Mouse (Mus musculus) erythroblast, embryonic 14.5 days (primary cell): Measurements from ENCODE around the gene Osgin1. TPM values are rescaled to one million over a fixed set of nuclear protein-coding genes. Genes with fewer than 3 reads are reported as not detected.

ENCODE experiments used
- H3K27me3 ChIP-seq: 2 replicates; pipeline ENCODE4 v1.6.1; 2012; ENCODE audit warnings: inconsistent platforms; ENCODE audit not compliant: control insufficient read depth
- H3K36me3 ChIP-seq: 2 replicates; pipeline ENCODE4 v1.6.1; 2012; ENCODE audit warnings: mild to moderate bottlenecking, inconsistent platforms; ENCODE audit not compliant: control insufficient read depth
- H3K4me1 ChIP-seq: 2 replicates; pipeline ENCODE4 v1.6.1; 2012; ENCODE audit warnings: inconsistent platforms; ENCODE audit not compliant: control insufficient read depth
- H3K4me3 ChIP-seq: replicated peaks from 2 replicates; pipeline ENCODE3; 2012; ENCODE audit warnings: moderate library complexity, mild to moderate bottlenecking, inconsistent platforms
- H3K9me3 ChIP-seq: 2 replicates; pipeline ENCODE4 v1.6.1; 2012; ENCODE audit warnings: low read length, inconsistent platforms, mixed read lengths; ENCODE audit not compliant: control insufficient read depth
- GATA1 ChIP-seq: IDR thresholded peaks from 2 replicates; pipeline ENCODE4 v1.6.1; 2012; ENCODE audit warnings: low read length, inconsistent platforms, mixed read lengths
- TAL1 ChIP-seq: IDR thresholded peaks from 3 replicates; pipeline ENCODE4 v1.6.1; 2012; ENCODE audit warnings: low read length, inconsistent platforms, mixed read lengths
- polyA plus RNA-seq: library from polyadenylated mRNA; stranded (reverse); fragments of >175 nt; gene quantifications from 2 replicates; pipeline ENCODE4 v1.2.3, GENCODE M21; 2012

Gene Osgin1
- polyA plus RNA-seq = 0.17 and 0.30 TPM in 2 replicates

DNA sequence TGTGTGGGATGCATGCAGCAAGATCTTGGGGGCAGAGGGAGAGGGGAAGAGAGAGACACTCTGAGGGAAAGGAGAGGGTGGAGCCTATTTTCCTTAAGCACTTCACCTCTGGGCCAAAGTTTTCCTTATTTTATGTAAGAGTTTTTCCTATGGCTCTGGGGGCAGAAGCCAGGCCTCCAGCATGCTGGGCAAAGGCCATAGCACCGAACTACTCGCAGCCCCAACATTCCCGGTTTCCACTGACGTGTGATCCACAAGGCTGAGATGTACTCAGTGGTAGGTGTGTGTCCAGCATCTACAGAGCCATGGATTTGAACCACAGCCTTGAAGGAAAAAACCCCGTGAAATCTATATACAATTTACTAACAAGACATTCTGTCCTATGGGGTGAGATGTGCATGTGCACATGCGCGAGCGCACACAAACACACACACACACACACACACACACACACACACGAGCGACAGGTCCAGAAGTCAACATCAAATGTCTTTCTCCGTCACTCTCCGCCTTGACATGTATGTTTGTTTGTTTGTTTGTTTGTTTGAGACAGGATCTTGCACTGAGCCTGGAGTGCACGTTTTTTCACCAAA lies at the start of gene Osgin1:
Gene Osgin1, plus strand, starts transcription at position 543 of the 593 bp plus-strand sequence.
- no peaks in the 10 kb centered on the region for H3K27me3 ChIP-seq
- no peak within 1 kb of the TSS for H3K4me3 ChIP-seq
- no peaks in the 10 kb centered on the region for H3K9me3 ChIP-seq
- peaks cover 9% of the 10 kb centered on the region for H3K4me1 ChIP-seq
- TF ChIP-seq TAL1 = no peak
- TF ChIP-seq GATA1 = no peak
- no peaks in the 10 kb centered on the region for H3K36me3 ChIP-seq

DNA sequence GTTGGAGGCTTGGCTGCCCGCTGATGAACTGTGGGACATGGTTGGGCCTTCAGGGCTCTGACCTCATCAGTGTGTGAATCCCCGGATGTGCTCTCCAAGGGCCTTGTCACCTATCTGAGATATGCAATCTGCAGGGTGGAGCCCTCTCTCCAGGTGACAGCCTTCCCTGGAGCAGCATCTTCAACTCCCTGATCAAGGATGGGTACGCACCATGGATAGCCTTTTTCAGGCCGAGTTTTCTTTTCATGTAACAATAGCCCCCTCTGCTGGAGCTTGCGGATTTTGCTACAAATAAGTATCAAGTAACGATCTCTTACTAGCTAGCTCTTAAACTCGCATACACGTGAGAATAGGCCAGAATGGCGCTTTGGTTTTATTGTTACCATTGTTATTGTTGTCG lies 49.4 kb upstream of the Osgin1 start:
- no peak for TF ChIP-seq GATA1
- no peak for TF ChIP-seq TAL1
- no peaks in the 10 kb centered on the region for H3K36me3 ChIP-seq
- no peaks in the 10 kb centered on the region for H3K9me3 ChIP-seq
- no peak overlapping the region for H3K4me3 ChIP-seq
- 0 out of 2 replicates have a peak, but pooled peaks cover 2% of the 10 kb centered on the region for H3K27me3 ChIP-seq
- H3K4me1 ChIP-seq = no peaks in the 10 kb centered on the region

DNA sequence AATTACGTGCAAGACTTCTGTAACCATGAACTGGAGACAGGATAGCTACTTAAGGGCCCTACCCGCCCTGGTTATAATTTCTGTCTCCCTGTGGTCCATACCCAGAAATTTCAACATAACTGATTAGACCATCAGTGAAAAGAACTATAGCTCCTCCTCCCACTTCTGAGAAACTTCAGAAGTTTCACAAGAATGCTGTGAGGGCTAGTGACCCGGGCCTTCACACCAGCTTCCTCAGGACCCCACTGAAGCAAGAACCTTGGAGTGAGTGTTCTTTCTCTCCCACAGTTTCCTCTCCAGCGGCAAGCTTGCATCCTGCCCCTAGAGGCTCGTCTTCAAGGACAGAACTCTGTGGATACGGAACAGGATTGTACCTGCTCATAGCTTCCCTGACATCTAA lies 48.1 kb upstream of the Osgin1 start:
- Histone ChIP-seq H3K4me1 (no peaks in the 10 kb centered on the region), H3K27me3 (0 out of 2 replicates have a peak, but pooled peaks cover 2% of the 10 kb centered on the region), H3K9me3 (no peaks in the 10 kb centered on the region), H3K4me3 (no peak overlapping the region), H3K36me3 (no peaks in the 10 kb centered on the region)
- TF ChIP-seq GATA1 = no peak
- no peak for TF ChIP-seq TAL1

DNA sequence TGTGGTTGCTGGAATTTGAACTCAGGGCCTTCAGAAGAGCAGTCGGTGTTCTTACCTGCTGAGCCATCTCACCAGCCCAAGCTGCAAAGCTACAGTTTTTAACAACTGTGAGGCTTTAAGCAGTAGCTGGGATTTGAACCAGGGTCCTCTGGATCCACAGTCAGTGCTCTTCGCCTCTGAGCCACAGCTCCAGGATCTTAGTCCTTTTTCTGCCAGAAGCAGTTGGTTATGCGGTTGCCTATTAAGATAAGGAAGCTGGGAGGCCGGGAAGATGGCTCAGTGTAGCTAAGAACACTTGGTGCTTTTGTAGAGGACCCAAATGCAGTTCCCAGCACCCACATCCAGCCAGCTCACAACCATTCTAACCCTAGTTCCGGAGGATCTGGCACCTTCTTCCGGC lies 46.9 kb upstream of the Osgin1 start:
- TF ChIP-seq GATA1 (no peak), TAL1 (no peak)
- Histone ChIP-seq H3K4me1 (no peaks in the 10 kb centered on the region), H3K36me3 (no peaks in the 10 kb centered on the region), H3K27me3 (0 out of 2 replicates have a peak, but pooled peaks cover 2% of the 10 kb centered on the region), H3K4me3 (no peak overlapping the region), H3K9me3 (no peaks in the 10 kb centered on the region)

DNA sequence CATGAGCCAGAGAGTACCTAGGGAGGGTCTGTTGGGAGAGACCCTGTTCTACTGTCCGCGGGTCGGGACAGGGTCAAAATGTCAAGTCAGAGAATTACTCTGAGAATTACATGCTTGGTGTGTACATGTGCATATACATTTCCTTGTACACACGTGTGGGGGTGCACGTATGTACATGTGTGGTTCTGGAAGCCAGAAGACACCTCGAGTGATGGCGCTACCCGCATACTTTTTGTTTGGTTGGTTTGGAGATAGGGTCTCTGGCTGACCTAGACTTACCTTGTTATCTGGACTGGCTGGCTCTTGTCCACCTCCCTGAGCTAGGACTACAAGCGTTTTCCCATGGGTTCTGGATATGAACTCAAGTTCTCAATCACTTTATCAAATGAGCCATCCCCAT lies 39.8 kb upstream of the Osgin1 start:
- Histone ChIP-seq H3K4me1 (peaks cover 26% of the 10 kb centered on the region), H3K27me3 (no peaks in the 10 kb centered on the region), H3K9me3 (no peaks in the 10 kb centered on the region), H3K36me3 (no peaks in the 10 kb centered on the region), H3K4me3 (peak overlapping the region; percentile 75)
- TF ChIP-seq GATA1 (no peak), TAL1 (no peak)

DNA sequence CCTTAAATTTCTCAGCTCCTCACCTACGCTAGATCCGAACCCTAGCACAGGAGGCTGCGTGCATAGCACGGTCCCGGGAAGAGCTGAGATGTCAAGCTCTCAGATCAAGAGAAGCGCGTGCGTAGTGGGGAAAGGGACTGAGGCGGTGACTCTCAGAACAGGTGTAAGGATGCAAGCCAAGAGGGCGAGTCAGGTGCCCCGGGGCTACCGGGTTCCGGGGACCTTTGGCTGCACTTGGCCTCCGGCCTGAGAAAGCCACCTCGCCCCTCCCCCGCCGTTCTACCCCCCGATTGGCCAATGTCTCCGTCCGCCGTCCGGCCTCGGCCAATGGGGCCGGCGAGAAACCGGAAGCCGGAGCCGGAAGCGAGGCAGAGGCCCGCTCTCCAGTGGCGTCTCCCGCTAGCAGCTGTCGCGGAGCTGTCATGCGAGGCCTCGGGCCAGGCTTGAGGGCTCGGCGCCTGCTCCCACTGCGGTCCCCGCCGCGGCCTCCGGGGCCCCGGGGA lies 39.3 kb upstream of the Osgin1 start, which contains the start of gene Mlycd:
Gene Mlycd, plus strand, starts transcription at position 355 of the 503 bp plus-strand sequence.
- H3K4me1 ChIP-seq = peaks cover 26% of the 10 kb centered on the region
- peak within 1 kb of the TSS; percentile 75 for H3K4me3 ChIP-seq
- TF ChIP-seq GATA1 = no peak
- TF ChIP-seq TAL1 = no peak
- no peaks in the 10 kb centered on the region for H3K27me3 ChIP-seq
- no peaks in the 10 kb centered on the region for H3K9me3 ChIP-seq
- H3K36me3 ChIP-seq = no peaks in the 10 kb centered on the region

DNA sequence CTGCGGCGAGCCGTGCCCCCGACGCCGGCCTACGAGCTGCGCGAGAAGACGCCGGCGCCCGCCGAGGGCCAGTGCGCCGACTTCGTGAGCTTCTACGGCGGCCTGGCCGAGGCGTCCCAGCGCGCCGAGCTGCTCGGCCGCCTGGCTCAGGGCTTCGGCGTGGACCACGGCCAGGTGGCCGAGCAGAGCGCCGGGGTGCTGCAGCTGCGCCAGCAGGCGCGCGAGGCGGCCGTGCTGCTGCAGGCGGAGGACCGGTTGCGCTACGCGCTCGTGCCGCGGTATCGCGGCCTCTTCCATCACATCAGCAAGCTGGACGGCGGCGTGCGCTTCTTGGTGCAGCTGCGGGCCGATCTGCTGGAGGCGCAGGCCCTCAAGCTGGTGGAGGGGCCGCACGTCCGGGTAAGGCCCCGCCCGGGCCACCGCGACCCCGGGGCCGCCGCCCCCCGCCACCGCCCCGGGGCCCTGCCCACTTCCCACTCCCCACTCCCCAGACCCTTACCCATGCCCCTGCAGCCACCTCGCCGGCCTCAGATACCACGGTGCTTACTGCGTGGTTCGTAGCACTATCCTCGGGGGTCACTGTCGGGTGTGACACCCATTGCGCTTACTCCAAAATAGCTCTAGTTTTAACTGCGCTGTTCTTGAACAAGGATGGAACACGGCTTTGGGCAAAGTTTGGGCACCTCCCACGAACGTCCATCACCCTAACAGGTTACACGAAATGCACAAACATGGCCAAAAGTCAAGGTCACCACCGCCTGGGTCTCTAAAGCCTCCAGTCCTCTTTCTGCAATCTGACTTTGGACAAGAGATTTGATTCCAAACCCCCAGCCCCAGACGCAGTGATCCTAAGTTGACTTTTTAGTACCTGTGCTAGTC lies 38.6 kb upstream of the Osgin1 start:
- Histone ChIP-seq H3K9me3 (no peaks in the 10 kb centered on the region), H3K27me3 (no peaks in the 10 kb centered on the region), H3K4me3 (peak overlapping the region; percentile 75), H3K4me1 (peaks cover 26% of the 10 kb centered on the region), H3K36me3 (no peaks in the 10 kb centered on the region)
- TF ChIP-seq GATA1 (no peak), TAL1 (no peak)

DNA sequence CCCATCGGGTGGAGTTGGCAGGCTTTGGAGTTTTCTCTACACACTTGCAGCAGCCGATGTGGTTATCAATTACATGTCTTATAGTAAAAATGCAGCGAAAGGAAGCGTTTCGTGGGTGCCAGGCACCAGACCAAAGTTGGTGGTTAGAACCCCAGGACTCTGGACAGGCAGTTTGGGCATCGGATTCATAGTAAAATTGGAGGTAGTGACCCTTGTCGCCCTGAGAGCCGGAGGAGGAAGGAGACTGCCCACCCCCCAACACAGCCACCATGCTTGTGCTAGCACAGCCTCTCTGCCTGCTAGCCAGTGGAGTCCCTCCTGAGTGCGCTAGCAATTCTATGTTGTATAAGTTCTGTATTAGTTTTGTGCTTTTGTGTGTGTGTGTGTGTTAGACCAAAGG lies 35.4 kb upstream of the Osgin1 start:
- Histone ChIP-seq H3K4me3 (no peak overlapping the region), H3K36me3 (peaks cover 10% of the 10 kb centered on the region; the same call in 1 of the 2 replicates), H3K27me3 (no peaks in the 10 kb centered on the region), H3K9me3 (no peaks in the 10 kb centered on the region), H3K4me1 (peaks cover 26% of the 10 kb centered on the region)
- TF ChIP-seq TAL1 (no peak), GATA1 (no peak)

DNA sequence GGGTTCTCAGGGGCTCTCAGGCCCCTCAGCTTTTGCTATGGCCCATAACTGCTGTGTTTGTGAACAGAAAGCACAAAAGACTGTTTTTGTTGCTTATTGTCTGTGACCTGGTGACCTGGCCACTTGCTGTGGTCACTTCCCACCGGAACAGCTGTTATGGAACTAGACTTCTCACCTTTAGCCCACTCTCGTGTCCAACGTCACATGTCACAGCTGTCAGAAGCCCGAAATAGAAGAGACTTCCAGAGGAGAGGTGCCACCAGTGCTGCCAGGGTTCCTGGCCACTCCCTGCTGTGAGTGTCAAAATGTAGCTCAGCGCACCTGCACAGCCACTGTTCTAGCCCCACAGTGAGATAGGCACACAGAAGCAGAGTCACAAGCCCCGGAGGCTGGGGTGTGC lies 34.7 kb upstream of the Osgin1 start:
- Histone ChIP-seq H3K9me3 (no peaks in the 10 kb centered on the region), H3K36me3 (peaks cover 10% of the 10 kb centered on the region; the same call in 1 of the 2 replicates), H3K4me1 (peaks cover 21% of the 10 kb centered on the region), H3K4me3 (no peak overlapping the region), H3K27me3 (no peaks in the 10 kb centered on the region)
- TF ChIP-seq TAL1 = no peak
- TF ChIP-seq GATA1 = no peak
